Mouse (Mus musculus) heart, embryonic 10.5 days (tissue): ENCODE results near the gene Atp5g3. TPM values are rescaled to one million over a fixed set of nuclear protein-coding genes. Genes with fewer than 3 reads are reported as not detected.
A peak's percentile ranks its signal among the peaks of the same experiment; 100 is the strongest.

ENCODE experiments used
- DNase-seq: peaks from one replicate; pipeline ENCODE4 v3.0.0-alpha.2; 2017; ENCODE audit warnings: low spot score
- H3K27ac ChIP-seq: fragments of 300-500 bp; sonication (generic); 2 replicates; pipeline ENCODE4 v1.5.1; 2016; ENCODE audit warnings: mild to moderate bottlenecking
- H3K27me3 ChIP-seq: fragments of 300-500 bp; sonication (generic); 2 replicates; pipeline ENCODE4 v1.6.1; 2016; ENCODE audit warnings: mild to moderate bottlenecking; ENCODE audit not compliant: poor library complexity, insufficient read depth, severe bottlenecking
- H3K36me3 ChIP-seq: fragments of 300-500 bp; sonication (generic); 2 replicates; pipeline ENCODE4 v1.6.1; 2016; ENCODE audit warnings: mild to moderate bottlenecking, moderate library complexity
- H3K4me1 ChIP-seq: fragments of 300-500 bp; sonication (generic); 2 replicates; pipeline ENCODE4 v1.6.1; 2016; ENCODE audit warnings: mild to moderate bottlenecking
- H3K4me3 ChIP-seq: fragments of 300-500 bp; sonication (generic); 2 replicates; pipeline ENCODE4 v1.5.1; 2016; ENCODE audit warnings: mild to moderate bottlenecking, moderate library complexity
- H3K9me3 ChIP-seq: fragments of 300-500 bp; sonication (generic); 2 replicates; pipeline ENCODE4 v1.6.1; 2016; ENCODE audit warnings: mild to moderate bottlenecking, moderate library complexity
- whole genome bisulfite sequencing: fragments of 180-500 bp; shearing (Covaris S2); methylation state at CpG from one replicate; pipeline ENCODE4 v1.1.7; 2016; 5-methylcytosine and 5-hydroxymethylcytosine counted together
- polyA plus RNA-seq: library from polyadenylated mRNA; unstranded; fragments of >200 nt; fragmentation: Nextera tagmentation; extraction: Ambion mirVana; gene quantifications from 2 replicates; pipeline ENCODE4 v1.2.1, GENCODE M21; 2016

Gene Atp5g3
- polyA plus RNA-seq, result 1,281 and 1,775 TPM in 2 replicates

- Histone ChIP-seq H3K4me1 (peaks cover 9% of the 10 kb centered on the region; the same call in 1 of the 2 replicates), H3K36me3 (peaks cover 35% of the 10 kb centered on the region), H3K9me3 (no peaks in the 10 kb centered on the region), H3K27ac (peak within 1 kb of the TSS; percentile 100), H3K27me3 (no peaks in the 10 kb centered on the region), H3K4me3 (peak within 1 kb of the TSS; percentile 100)
- peak; percentile 96 for DNase-seq
- WGBS, result under 1% methylated on average over 38 of the region's 38 CpGs
Measured at GRCm38 (mm10) chr2:73911175-73911700, at the start of gene Atp5g3. Gene Atp5g3, minus strand, starts transcription at chr2:73911326.

GRCm38 (mm10) chr2:73958342-73958741 lies 47.2 kb upstream of the Atp5g3 start:
- Histone ChIP-seq H3K27ac (no peak overlapping the region), H3K4me3 (no peak overlapping the region), H3K4me1 (no peaks in the 10 kb centered on the region), H3K36me3 (no peaks in the 10 kb centered on the region), H3K9me3 (no peaks in the 10 kb centered on the region), H3K27me3 (no peaks in the 10 kb centered on the region)
- DNase-seq, result no peak
- 88% methylated on average over 6 of the region's 6 CpGs for WGBS

- 82% methylated on average over 1 of the region's 1 CpGs for WGBS
- Histone ChIP-seq H3K4me1 (0 out of 2 replicates have a peak, but pooled peaks cover 5% of the 10 kb centered on the region), H3K27ac (no peak overlapping the region), H3K9me3 (no peaks in the 10 kb centered on the region), H3K36me3 (no peaks in the 10 kb centered on the region), H3K4me3 (no peak overlapping the region), H3K27me3 (no peaks in the 10 kb centered on the region)
- no peak for DNase-seq
Measured at GRCm38 (mm10) chr2:73953612-73954011, 42.5 kb upstream of the Atp5g3 start.

DNA sequence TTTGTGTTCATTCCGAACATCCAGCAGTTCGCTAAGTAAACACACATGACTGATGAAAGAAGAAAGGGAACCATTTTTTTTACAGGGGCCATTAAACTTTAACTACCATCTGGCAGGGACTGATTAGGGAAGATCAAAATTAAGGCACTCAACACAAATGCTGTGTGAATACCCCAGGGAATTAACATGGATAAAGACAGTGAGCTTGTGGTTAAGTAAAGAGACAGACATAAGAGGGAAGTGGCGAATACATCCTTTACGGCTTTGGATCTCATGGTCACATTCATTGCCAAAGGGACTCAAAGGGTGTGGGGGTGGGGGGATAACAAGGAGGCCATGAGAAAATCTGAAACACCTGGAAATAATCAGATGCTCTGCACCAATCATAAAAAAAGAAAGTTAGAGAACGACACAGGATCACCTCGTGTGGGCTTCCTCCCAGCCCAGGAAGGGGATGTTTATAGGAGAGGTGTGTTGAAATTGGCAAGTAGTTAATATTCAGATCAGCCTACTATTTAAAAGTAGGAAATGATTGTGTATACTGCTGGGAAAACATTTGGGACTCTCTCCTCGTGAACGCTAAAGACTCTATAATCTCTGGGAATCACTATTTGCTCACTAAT lies 41.6 kb upstream of the Atp5g3 start:
- H3K27me3 ChIP-seq, result no peaks in the 10 kb centered on the region
- H3K27ac ChIP-seq, result no peak overlapping the region
- H3K4me3 ChIP-seq, result no peak overlapping the region
- H3K4me1 ChIP-seq, result 0 out of 2 replicates have a peak, but pooled peaks cover 5% of the 10 kb centered on the region
- H3K36me3 ChIP-seq, result no peaks in the 10 kb centered on the region
- no peaks in the 10 kb centered on the region for H3K9me3 ChIP-seq
- no peak for DNase-seq
- 73% methylated on average over 8 of the region's 8 CpGs for WGBS

DNA sequence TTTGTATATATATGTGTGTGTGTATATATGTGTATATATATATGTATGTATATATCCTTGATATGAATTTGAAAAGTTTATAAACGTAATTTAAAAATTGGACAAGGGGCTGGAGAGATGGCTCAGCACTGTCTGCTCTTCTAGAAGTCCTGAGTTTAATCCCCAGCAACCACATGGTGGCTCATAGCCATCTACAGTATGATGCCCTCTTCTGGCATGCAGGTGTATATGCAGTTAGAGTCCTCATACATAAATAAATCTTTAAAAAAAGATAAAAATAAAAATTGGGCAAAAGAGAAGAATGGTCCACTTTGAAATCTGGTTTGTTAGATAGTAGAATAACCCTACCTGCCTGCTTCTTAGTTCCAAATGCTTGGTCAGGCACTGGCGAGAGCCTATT lies 36.2 kb upstream of the Atp5g3 start:
- WGBS, result 78% methylated on average over 2 of the region's 2 CpGs

GRCm38 (mm10) chr2:73943735-73944134 lies 32.6 kb upstream of the Atp5g3 start:
- no peaks in the 10 kb centered on the region for H3K27me3 ChIP-seq
- no peaks in the 10 kb centered on the region for H3K36me3 ChIP-seq
- 83% methylated on average over 8 of the region's 8 CpGs for WGBS
- no peak overlapping the region for H3K4me3 ChIP-seq
- no peak for DNase-seq
- no peaks in the 10 kb centered on the region for H3K4me1 ChIP-seq
- no peaks in the 10 kb centered on the region for H3K9me3 ChIP-seq
- no peak overlapping the region for H3K27ac ChIP-seq

More for the DNA sequence above, 36.2 kb upstream of the Atp5g3 start:
- no peaks in the 10 kb centered on the region for H3K9me3 ChIP-seq
- 0 out of 2 replicates have a peak, but pooled peaks cover 3% of the 10 kb centered on the region for H3K4me1 ChIP-seq
- no peak for DNase-seq
- H3K36me3 ChIP-seq, result no peaks in the 10 kb centered on the region
- H3K27me3 ChIP-seq, result no peaks in the 10 kb centered on the region
- H3K27ac ChIP-seq, result no peak overlapping the region
- H3K4me3 ChIP-seq, result no peak overlapping the region

DNA sequence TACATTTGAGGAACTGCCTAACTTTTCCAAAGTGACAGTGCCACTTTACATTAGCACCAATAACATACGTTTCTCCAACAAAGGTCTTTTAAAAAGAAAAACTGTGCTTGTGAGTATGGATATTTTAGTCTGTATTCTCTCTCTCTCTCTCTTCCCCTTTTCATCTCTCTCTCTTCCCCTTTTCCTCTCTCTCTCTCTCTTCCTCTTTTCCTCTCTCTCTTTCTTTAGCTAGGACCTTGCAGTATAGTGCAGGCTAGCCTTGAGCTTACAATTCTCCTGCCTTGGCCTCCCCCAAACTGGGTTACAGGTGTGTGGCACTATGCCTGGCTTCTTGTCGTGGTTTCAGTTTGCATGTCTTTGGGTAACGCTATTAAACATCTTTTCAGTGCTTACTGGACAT lies 31.7 kb upstream of the Atp5g3 start:
- no peaks in the 10 kb centered on the region for H3K27me3 ChIP-seq
- no peaks in the 10 kb centered on the region for H3K9me3 ChIP-seq
- no peaks in the 10 kb centered on the region for H3K36me3 ChIP-seq
- H3K27ac ChIP-seq, result no peak overlapping the region
- no peak overlapping the region for H3K4me3 ChIP-seq
- 86% methylated on average over 3 of the region's 3 CpGs for WGBS
- DNase-seq, result no peak
- no peaks in the 10 kb centered on the region for H3K4me1 ChIP-seq

DNA sequence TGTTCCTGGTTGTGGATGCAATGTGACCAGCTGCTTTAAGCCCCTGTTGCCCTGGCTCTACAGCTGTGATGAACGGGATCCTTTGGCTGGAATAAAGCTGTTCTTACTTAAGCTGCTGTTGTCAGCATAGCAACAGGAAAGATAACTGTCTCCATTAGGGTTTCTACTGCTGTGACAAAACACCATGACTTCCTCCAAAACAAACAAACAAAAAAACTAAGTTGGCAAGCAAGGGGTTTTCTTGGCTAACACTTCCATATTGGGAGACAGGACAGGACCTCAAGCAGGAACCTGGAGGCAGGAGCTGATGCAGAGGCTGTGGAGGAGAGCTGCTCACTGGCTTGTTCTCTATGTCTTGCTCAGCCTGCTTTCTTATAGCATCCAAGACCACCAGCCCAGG lies 30.2 kb upstream of the Atp5g3 start:
- no peaks in the 10 kb centered on the region for H3K36me3 ChIP-seq
- H3K27me3 ChIP-seq, result no peaks in the 10 kb centered on the region
- no peaks in the 10 kb centered on the region for H3K9me3 ChIP-seq
- no peaks in the 10 kb centered on the region for H3K4me1 ChIP-seq
- DNase-seq, result no peak
- H3K27ac ChIP-seq, result no peak overlapping the region
- WGBS, result 48% methylated on average over 1 of the region's 1 CpGs
- H3K4me3 ChIP-seq, result no peak overlapping the region

- no peaks in the 10 kb centered on the region for H3K4me1 ChIP-seq
- H3K27ac ChIP-seq, result no peak overlapping the region
- H3K9me3 ChIP-seq, result no peaks in the 10 kb centered on the region
- no peak for DNase-seq
- H3K27me3 ChIP-seq, result no peaks in the 10 kb centered on the region
- H3K4me3 ChIP-seq, result no peak overlapping the region
- WGBS, result 71% methylated on average over 7 of the region's 7 CpGs
- H3K36me3 ChIP-seq, result no peaks in the 10 kb centered on the region
Measured at GRCm38 (mm10) chr2:73940471-73940870, 29.3 kb upstream of the Atp5g3 start.

DNA sequence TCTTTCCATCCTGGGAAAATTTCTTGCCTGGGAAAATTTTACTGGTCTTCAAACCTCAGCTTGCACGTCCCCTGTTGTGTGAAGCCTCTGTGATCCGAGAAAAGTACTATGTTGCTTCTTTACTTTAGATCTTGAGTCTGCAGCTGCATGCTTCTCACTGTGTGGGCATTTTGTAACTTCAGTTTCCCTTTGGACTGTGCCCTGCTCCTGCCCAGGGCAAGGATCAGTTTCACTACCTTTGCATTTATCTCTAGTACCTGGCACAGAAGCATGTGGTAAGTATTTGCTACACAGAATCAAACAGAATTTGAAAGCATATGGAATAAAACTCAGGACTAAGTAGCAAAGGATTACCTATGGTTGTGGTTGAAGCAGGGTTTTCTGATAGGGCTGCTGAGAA lies 27.8 kb upstream of the Atp5g3 start:
- no peak overlapping the region for H3K4me3 ChIP-seq
- no peak for DNase-seq
- no peak overlapping the region for H3K27ac ChIP-seq
- H3K4me1 ChIP-seq, result no peaks in the 10 kb centered on the region
- 79% methylated on average over 2 of the region's 2 CpGs for WGBS
- H3K36me3 ChIP-seq, result no peaks in the 10 kb centered on the region
- H3K27me3 ChIP-seq, result no peaks in the 10 kb centered on the region
- no peaks in the 10 kb centered on the region for H3K9me3 ChIP-seq

GRCm38 (mm10) chr2:73932676-73933313 lies 21.7 kb upstream of the Atp5g3 start:
- Histone ChIP-seq H3K27ac (no peak overlapping the region), H3K27me3 (no peaks in the 10 kb centered on the region), H3K36me3 (no peaks in the 10 kb centered on the region), H3K9me3 (no peaks in the 10 kb centered on the region), H3K4me1 (no peaks in the 10 kb centered on the region), H3K4me3 (no peak overlapping the region)
- 81% methylated on average over 8 of the region's 8 CpGs for WGBS
- no peak for DNase-seq

DNA sequence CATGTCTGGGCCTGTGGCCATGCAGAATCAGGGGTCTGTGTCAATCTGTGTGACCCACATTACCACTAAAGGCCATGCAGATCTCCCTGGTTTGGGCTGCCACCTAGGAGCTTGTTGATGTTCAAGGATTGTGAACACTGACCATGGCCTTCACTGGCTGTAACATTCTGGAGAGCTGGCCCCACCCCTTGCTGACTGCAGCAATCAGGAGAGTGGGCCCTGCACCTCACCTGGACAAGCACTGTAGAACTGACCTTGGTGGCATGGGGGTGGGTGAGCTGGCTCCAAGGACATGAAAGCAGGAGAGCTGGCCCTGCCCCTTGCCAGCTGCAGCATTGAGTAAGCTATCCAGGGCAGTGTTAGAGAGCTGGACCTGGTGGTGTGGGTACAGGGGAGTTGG lies 16.6 kb upstream of the Atp5g3 start:
- no peaks in the 10 kb centered on the region for H3K36me3 ChIP-seq
- DNase-seq, result no peak
- no peak overlapping the region for H3K4me3 ChIP-seq
- H3K27ac ChIP-seq, result no peak overlapping the region
- no peaks in the 10 kb centered on the region for H3K9me3 ChIP-seq
- H3K4me1 ChIP-seq, result no peaks in the 10 kb centered on the region
- H3K27me3 ChIP-seq, result no peaks in the 10 kb centered on the region

- no peak for DNase-seq
- Histone ChIP-seq H3K27me3 (no peaks in the 10 kb centered on the region), H3K9me3 (no peaks in the 10 kb centered on the region), H3K4me1 (no peaks in the 10 kb centered on the region), H3K27ac (no peak overlapping the region), H3K4me3 (no peak overlapping the region), H3K36me3 (no peaks in the 10 kb centered on the region)
- WGBS, result 76% methylated on average over 3 of the region's 3 CpGs
Measured at GRCm38 (mm10) chr2:73925539-73925938, 14.4 kb upstream of the Atp5g3 start.
